ENCODE assay signal across 19 mouse cellular contexts in genomic region chr3:40286959-40287710, GRCm38 (mm10).
DNase-seq lines count a peak whose midpoint lies in the region; ATAC-seq lines count a peak whose summit lies in the region.
"Had no signal": no experiment of that assay in that cellular context is flagged by ENCODE, and none has a peak within 500 bp of the region (broad histone marks: within the 10 kb centered on the region; RNA-seq: fewer than 3 reads in every experiment).

No protein-coding gene starts in this region.

- no peak overlapping the region for H3K9ac ChIP-seq in limb, embryonic 12.5 days (replicated peaks)
- H3K9ac ChIP-seq in embryonic facial prominence, embryonic 11.5 days (replicated peaks; ENCODE audit: low read length): no peak overlapping the region
- no peak overlapping the region for H3K9ac ChIP-seq in embryonic facial prominence, embryonic 15.5 days
- H3K9ac ChIP-seq: hindbrain, embryonic 12.5 days had no signal

- H3K27me3 ChIP-seq in limb, embryonic 12.5 days: no peaks in the 10 kb centered on the region
- no peaks in the 10 kb centered on the region for H3K27me3 ChIP-seq in limb, embryonic 10.5 days (ENCODE audit: low read depth, poor library complexity, severe bottlenecking)
- no peaks in the 10 kb centered on the region for H3K27me3 ChIP-seq in embryonic facial prominence, embryonic 11.5 days (ENCODE audit: control insufficient read depth, insufficient read depth, low read length)
- no peaks in the 10 kb centered on the region for H3K27me3 ChIP-seq in embryonic facial prominence, embryonic 15.5 days
- H3K27me3 ChIP-seq: hindbrain, embryonic 12.5 days had no signal

- no peaks in the 10 kb centered on the region for H3K36me3 ChIP-seq in limb, embryonic 12.5 days
- no peaks in the 10 kb centered on the region for H3K36me3 ChIP-seq in limb, embryonic 10.5 days
- H3K36me3 ChIP-seq in embryonic facial prominence, embryonic 11.5 days (replicated peaks; ENCODE audit: control insufficient read depth, insufficient read depth, low read depth, low read length): no peaks in the 10 kb centered on the region
- H3K36me3 ChIP-seq in embryonic facial prominence, embryonic 15.5 days: no peaks in the 10 kb centered on the region
- H3K36me3 ChIP-seq: forebrain, embryonic 10.5 days; hindbrain, embryonic 12.5 days had no signal

- DNase-seq in limb, embryonic 10.5 days (ENCODE audit: low spot score): no peak
- peak; percentile 53 for DNase-seq in embryonic facial prominence, embryonic 11.5 days (ENCODE audit: low spot score)
- DNase-seq in liver: no peak
- DNase-seq in layer of hippocampus, adult 18-20 months (ENCODE audit: low spot score in 2 of 2): no peak
- no peak for DNase-seq in spleen, postnatal 14 days (ENCODE audit: low spot score in 2 of 2)
- DNase-seq: adrenal gland, adult 2 months; adrenal gland, postnatal 25 days; cerebellum, postnatal 10 days; gastrocnemius, adult 2 months; gastrocnemius, postnatal 25 days; heart, postnatal 10 days; heart, postnatal 4 days had no signal

- H3K9me3 ChIP-seq in limb, embryonic 12.5 days: peaks cover 4% of the 10 kb centered on the region; the same call in 1 of the 2 replicates
- no peaks in the 10 kb centered on the region for H3K9me3 ChIP-seq in limb, embryonic 10.5 days (replicated peaks)
- no peaks in the 10 kb centered on the region for H3K9me3 ChIP-seq in embryonic facial prominence, embryonic 11.5 days (replicated peaks; ENCODE audit: control insufficient read depth, low read length)
- no peaks in the 10 kb centered on the region for H3K9me3 ChIP-seq in embryonic facial prominence, embryonic 15.5 days (replicated peaks)
- H3K9me3 ChIP-seq: forebrain, embryonic 10.5 days; hindbrain, embryonic 12.5 days had no signal

- peak overlapping the region; percentile 53; the same call in 1 of the 2 replicates for H3K27ac ChIP-seq in limb, embryonic 12.5 days
- H3K27ac ChIP-seq in limb, embryonic 10.5 days: no peak overlapping the region
- 0 out of 2 replicates have a peak overlapping the region, but pooled peaks have one; percentile 20 for H3K27ac ChIP-seq in embryonic facial prominence, embryonic 11.5 days (replicated peaks; ENCODE audit: low read depth, low read length)
- H3K27ac ChIP-seq in embryonic facial prominence, embryonic 15.5 days (replicated peaks): peak overlapping the region; percentile 66
- H3K27ac ChIP-seq: forebrain, embryonic 10.5 days; gastrocnemius, adult 2 months; hindbrain, embryonic 12.5 days had no signal

- H3K4me2 ChIP-seq in limb, embryonic 12.5 days: no peak overlapping the region
- no peak overlapping the region for H3K4me2 ChIP-seq in embryonic facial prominence, embryonic 11.5 days (ENCODE audit: low read depth, low read length)
- H3K4me2 ChIP-seq in embryonic facial prominence, embryonic 15.5 days (replicated peaks): no peak overlapping the region
- H3K4me2 ChIP-seq: hindbrain, embryonic 12.5 days had no signal

- ATAC-seq in limb, embryonic 12.5 days (ENCODE audit: insufficient number of reproducible peaks, insufficient read depth, low FRiP score, low TSS enrichment, low read depth): no peak
- no peak; the same call in 1 of the 2 replicates for ATAC-seq in embryonic facial prominence, embryonic 11.5 days (replicated peaks; ENCODE audit: insufficient number of reproducible peaks, low FRiP score, low TSS enrichment, low read depth)
- ATAC-seq in embryonic facial prominence, embryonic 15.5 days (ENCODE audit: insufficient number of reproducible peaks, low FRiP score, low TSS enrichment, low read depth): peak; percentile 80
- ATAC-seq: forebrain, embryonic 14.5 days; hindbrain, embryonic 16.5 days; inflammation-experienced regulatory T-cells, adult 6 months had no signal

- 59% methylated on average over 7 of the region's 7 CpGs for WGBS in limb, embryonic 12.5 days
- 75% methylated on average over 7 of the region's 7 CpGs for WGBS in limb, embryonic 10.5 days
- WGBS in embryonic facial prominence, embryonic 11.5 days: 28% methylated on average over 7 of the region's 7 CpGs
- 27% methylated on average over 7 of the region's 7 CpGs for WGBS in embryonic facial prominence, embryonic 15.5 days

- H3K4me1 ChIP-seq in limb, embryonic 12.5 days (replicated peaks): peaks cover 13% of the 10 kb centered on the region
- H3K4me1 ChIP-seq in limb, embryonic 10.5 days: peaks cover 15% of the 10 kb centered on the region
- H3K4me1 ChIP-seq in embryonic facial prominence, embryonic 11.5 days (ENCODE audit: control insufficient read depth, insufficient read depth, low read length): peaks cover 2% of the 10 kb centered on the region; the same call in 1 of the 2 replicates
- no peaks in the 10 kb centered on the region for H3K4me1 ChIP-seq in embryonic facial prominence, embryonic 15.5 days
- H3K4me1 ChIP-seq: forebrain, embryonic 10.5 days; hindbrain, embryonic 12.5 days had no signal

- no peak overlapping the region for H3K4me3 ChIP-seq in limb, embryonic 12.5 days (replicated peaks)
- H3K4me3 ChIP-seq in limb, embryonic 10.5 days: no peak overlapping the region
- H3K4me3 ChIP-seq in embryonic facial prominence, embryonic 11.5 days (ENCODE audit: low read depth, low read length): no peak overlapping the region
- H3K4me3 ChIP-seq in embryonic facial prominence, embryonic 15.5 days (replicated peaks): no peak overlapping the region
- H3K4me3 ChIP-seq: forebrain, embryonic 10.5 days; gastrocnemius, adult 2 months; hindbrain, embryonic 12.5 days had no signal
